Mouse (Mus musculus): Measurements from ENCODE around the gene Polr2a. TPM values are rescaled to one million over a fixed set of nuclear protein-coding genes. Genes with fewer than 3 reads are reported as not detected.

Gene Polr2a
- total RNA-seq, 1 experiment from 2014 or later, result 11.3 TPM

DNA sequence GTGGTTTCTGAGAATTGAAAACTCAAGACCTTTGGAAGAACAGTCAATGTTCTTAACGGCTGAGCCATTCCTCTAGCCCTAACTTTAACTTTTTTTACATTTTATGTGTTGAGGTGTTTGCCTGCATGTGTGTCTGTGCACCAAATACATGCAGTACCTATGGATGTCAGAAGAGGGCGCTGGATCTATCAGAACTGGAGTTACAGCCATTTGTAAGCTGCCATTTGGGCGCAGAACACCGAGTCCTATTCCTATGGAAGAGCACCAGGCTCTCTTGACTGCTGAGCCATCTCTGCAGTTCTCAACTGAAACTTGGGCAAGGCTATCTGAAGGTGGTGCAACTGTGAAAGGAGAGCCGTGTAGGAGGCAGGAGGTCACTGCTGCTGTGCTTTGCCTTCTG is 59.9 kb downstream of the Polr2a start:
- ATAC-seq (replicated peaks in 1 of 2; ENCODE audit: insufficient read depth in 1 of 2, low FRiP score in 2 of 2, low TSS enrichment in 1 of 2, low read depth in 1 of 2, poor library complexity in 2 of 2, severe bottlenecking in 2 of 2), result no peak

GRCm38 (mm10) chr11:69697396-69697795 is 61.0 kb downstream of the Polr2a start:
- no peak for ATAC-seq (replicated peaks in 1 of 2; ENCODE audit: insufficient read depth in 1 of 2, low FRiP score in 2 of 2, low TSS enrichment in 1 of 2, low read depth in 1 of 2, poor library complexity in 2 of 2, severe bottlenecking in 2 of 2)

GRCm38 (mm10) chr11:69695361-69696181 is 62.9 kb downstream of the Polr2a start, which contains the start of the genes Tnfsf12 and Tnfsfm13:
Gene Tnfsf12, minus strand, starts transcription at chr11:69695849.
Gene Tnfsfm13, minus strand, starts transcription at chr11:69696098.
- ATAC-seq (replicated peaks in 1 of 2; ENCODE audit: insufficient read depth in 1 of 2, low FRiP score in 2 of 2, low TSS enrichment in 1 of 2, low read depth in 1 of 2, poor library complexity in 2 of 2, severe bottlenecking in 2 of 2), result peak; percentile 46 to 85

GRCm38 (mm10) chr11:69695046-69695360 is 63.4 kb downstream of the Polr2a start:
- no peak for ATAC-seq (replicated peaks in 1 of 2; ENCODE audit: insufficient read depth in 1 of 2, low FRiP score in 2 of 2, low TSS enrichment in 1 of 2, low read depth in 1 of 2, poor library complexity in 2 of 2, severe bottlenecking in 2 of 2)

- ATAC-seq (replicated peaks in 1 of 2; ENCODE audit: insufficient read depth in 1 of 2, low FRiP score in 2 of 2, low TSS enrichment in 1 of 2, low read depth in 1 of 2, poor library complexity in 2 of 2, severe bottlenecking in 2 of 2), result no peak
These were observed 64.9 kb downstream of the Polr2a start for GRCm38 (mm10) chr11:69693421-69693965.

- no peak for ATAC-seq (replicated peaks in 1 of 2; ENCODE audit: insufficient read depth in 1 of 2, low FRiP score in 2 of 2, low TSS enrichment in 1 of 2, low read depth in 1 of 2, poor library complexity in 2 of 2, severe bottlenecking in 2 of 2)
These were observed 65.6 kb downstream of the Polr2a start for GRCm38 (mm10) chr11:69692863-69693262.

GRCm38 (mm10) chr11:69692196-69692811 is 66.1 kb downstream of the Polr2a start:
- ATAC-seq (replicated peaks in 1 of 2; ENCODE audit: insufficient read depth in 1 of 2, low FRiP score in 2 of 2, low TSS enrichment in 1 of 2, low read depth in 1 of 2, poor library complexity in 2 of 2, severe bottlenecking in 2 of 2), result no peak

GRCm38 (mm10) chr11:69689891-69690290 is 68.5 kb downstream of the Polr2a start:
- ATAC-seq (replicated peaks in 1 of 2; ENCODE audit: insufficient read depth in 1 of 2, low FRiP score in 2 of 2, low TSS enrichment in 1 of 2, low read depth in 1 of 2, poor library complexity in 2 of 2, severe bottlenecking in 2 of 2), result no peak

DNA sequence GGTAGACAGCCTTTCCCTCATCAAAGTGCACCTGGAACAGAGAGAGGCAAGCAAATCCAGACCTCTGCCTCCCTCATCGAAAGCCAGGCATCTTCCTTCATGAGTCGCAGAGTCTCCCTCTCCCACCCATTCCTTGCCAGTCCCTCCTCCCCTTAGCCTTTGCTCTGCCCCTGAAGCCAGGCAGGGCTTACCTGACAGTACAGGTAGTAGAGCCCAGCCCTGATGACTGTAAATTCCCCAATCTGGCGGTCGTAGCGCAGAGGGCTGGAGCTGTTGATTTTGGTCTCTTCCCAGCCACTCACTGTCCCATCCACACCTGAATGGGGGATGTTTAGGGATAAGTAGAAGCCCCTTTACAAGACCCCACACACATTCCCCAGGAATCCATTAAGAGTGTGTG is 71.4 kb downstream of the Polr2a start:
- no peak for ATAC-seq (replicated peaks in 1 of 2; ENCODE audit: insufficient read depth in 1 of 2, low FRiP score in 2 of 2, low TSS enrichment in 1 of 2, low read depth in 1 of 2, poor library complexity in 2 of 2, severe bottlenecking in 2 of 2)

DNA sequence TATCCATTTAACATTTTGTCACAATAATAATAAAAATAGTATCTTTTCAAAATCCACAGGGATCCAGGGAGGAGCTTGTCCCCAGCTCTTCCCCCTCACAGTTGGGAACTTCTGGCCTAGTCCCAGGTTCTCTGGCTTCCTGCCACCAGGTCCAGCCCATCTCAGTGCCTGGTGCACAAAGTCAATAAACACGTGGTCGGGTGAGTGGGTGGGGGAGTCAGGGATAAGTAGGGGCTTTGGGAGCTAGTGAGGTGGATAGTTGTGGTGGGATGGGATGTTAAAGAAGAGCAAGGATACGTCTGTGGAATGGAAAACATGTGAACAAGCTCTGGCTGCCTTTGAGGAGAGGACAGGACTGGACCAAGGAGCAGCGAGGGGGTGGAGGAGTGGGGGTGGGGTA is 72.1 kb downstream of the Polr2a start:
- ATAC-seq (replicated peaks in 1 of 2; ENCODE audit: insufficient read depth in 1 of 2, low FRiP score in 2 of 2, low TSS enrichment in 1 of 2, low read depth in 1 of 2, poor library complexity in 2 of 2, severe bottlenecking in 2 of 2), result no peak

DNA sequence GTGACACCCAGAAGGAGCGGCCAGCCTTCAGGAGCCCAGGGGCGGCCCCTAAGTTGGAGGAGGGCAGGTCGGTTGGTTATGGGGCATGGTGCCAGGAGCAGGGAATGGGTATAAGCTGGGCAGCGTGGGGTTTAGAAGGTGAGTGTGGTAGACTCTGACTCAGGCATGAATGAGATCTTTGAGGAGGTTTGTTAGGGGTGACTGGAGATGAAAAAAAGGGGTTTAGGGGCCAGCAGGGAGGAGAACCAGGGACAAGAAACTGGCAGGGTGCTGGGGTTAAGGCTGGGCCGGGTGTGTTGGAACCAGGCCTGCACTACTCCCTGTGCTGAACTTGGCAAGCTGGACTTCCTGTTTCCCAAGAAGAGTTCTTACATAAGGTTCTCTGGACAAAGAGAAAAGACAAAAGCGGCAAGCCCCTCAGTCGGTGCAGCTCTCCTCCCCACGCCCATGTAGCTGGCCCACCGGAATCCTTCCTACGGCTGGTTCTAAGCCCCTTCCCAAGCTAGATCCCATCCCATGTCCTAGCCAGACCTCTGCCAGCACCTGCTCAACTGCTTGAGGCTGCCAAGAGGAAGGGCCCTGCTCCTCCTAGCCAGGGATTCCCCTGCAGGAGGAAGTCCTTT is 72.8 kb downstream of the Polr2a start, which contains the start of gene Tnfsf13:
Tnfsf13 (minus strand) TSS at position 259 of the 623 bp plus-strand sequence.
- ATAC-seq (replicated peaks in 1 of 2; ENCODE audit: insufficient read depth in 1 of 2, low FRiP score in 2 of 2, low TSS enrichment in 1 of 2, low read depth in 1 of 2, poor library complexity in 2 of 2, severe bottlenecking in 2 of 2), result peak; percentile 5 to 16; a peak in 1 of 4 replicates

DNA sequence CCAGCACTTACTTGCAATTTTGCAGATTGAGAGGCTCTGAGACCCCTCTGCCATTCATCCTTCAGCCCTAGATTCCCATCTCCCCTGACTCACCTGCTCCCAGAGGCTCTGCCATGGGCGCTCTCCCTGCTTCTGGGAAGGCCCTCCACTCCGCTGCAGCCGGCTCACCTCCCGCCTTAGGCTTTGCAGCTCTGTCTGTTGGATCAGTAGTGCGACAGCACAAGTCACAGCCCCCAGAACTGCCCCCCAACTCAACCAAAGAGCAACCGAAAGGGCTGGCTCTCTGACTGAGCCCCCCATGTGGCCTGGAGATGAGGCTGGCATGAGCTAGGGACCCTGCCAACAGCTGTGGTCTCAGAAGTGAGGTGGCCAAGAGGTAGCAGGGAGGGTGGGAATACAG is 73.5 kb downstream of the Polr2a start:
- no peak for ATAC-seq (replicated peaks in 1 of 2; ENCODE audit: insufficient read depth in 1 of 2, low FRiP score in 2 of 2, low TSS enrichment in 1 of 2, low read depth in 1 of 2, poor library complexity in 2 of 2, severe bottlenecking in 2 of 2)

DNA sequence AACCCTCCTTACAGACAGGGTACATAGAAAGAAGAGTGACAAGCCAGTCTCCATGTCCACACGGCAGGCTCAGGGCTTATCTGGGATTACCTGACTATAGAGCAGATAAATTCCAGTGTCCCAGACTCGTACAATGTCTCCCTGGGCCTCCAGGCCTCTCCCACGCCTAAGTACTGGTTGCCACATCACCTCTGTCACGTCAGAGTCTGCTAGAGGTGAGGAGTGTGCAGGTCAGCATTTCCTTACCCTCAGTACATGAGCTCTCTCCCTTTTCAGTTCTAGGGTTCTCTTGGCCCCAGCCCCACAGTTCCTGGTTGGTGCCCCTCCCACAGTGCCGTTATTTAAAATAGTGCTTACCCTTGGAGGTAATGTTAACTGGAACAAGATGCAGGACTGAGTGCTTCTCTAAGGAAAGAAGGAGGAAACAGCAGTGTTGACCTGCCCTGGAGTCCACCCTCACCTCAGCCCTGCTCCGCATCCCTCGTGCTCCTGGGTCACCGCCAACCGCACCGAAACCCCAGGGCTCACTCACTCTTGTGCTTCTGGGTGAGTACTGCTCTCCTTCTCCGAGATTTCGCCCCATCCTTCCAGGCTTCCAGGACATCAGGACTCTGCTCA is 74.2 kb downstream of the Polr2a start:
- no peak for ATAC-seq (replicated peaks in 1 of 2; ENCODE audit: insufficient read depth in 1 of 2, low FRiP score in 2 of 2, low TSS enrichment in 1 of 2, low read depth in 1 of 2, poor library complexity in 2 of 2, severe bottlenecking in 2 of 2)

Other genes starting within 250 kb of the Polr2a start
- gene Dnah2, start 209.5 kb downstream of the Polr2a start, total RNA-seq (2017), result under 0.01 TPM in 1 of 2 replicates, not detected in the other
- 0.10 TPM in 1 of 2 replicates, not detected in the other for gene Efnb3, start 198.4 kb downstream of the Polr2a start, total RNA-seq (2017)
- 4.6 and 6.4 TPM in 2 replicates for gene Wrap53, start 178.4 kb downstream of the Polr2a start, total RNA-seq (2017)
- gene Trp53, start 178.3 kb downstream of the Polr2a start, total RNA-seq (2017), result 68.4 and 96.6 TPM in 2 replicates
- gene Atp1b2, start 152.7 kb downstream of the Polr2a start, total RNA-seq (2017), result 1.0 and 7.6 TPM in 2 replicates
- gene Shbg, start 140.7 kb downstream of the Polr2a start, total RNA-seq (2017), result not detected in 2 replicates
- 1.4 TPM in 1 of 2 replicates, not detected in the other for gene Sat2, start 136.6 kb downstream of the Polr2a start, total RNA-seq (2017)
- gene Fxr2, start 125.6 kb downstream of the Polr2a start, total RNA-seq (2017), result 51.2 and 60.8 TPM in 2 replicates
- 1.5 TPM in 1 of 2 replicates, not detected in the other for gene Sox15, start 103.3 kb downstream of the Polr2a start, total RNA-seq (2017)
- 41.3 and 73.7 TPM in 2 replicates for gene Mpdu1, start 96.0 kb downstream of the Polr2a start, total RNA-seq (2017)
- gene Cd68, start 92.5 kb downstream of the Polr2a start, total RNA-seq (2017), result 11.4 and 16.7 TPM in 2 replicates
- gene Eif4a1, start 86.2 kb downstream of the Polr2a start, total RNA-seq (2017), result 838 and 888 TPM in 2 replicates
- 99.1 and 105 TPM in 2 replicates for gene Senp3, start 76.6 kb downstream of the Polr2a start, total RNA-seq (2017)
- 13.9 and 15.9 TPM in 2 replicates for gene Tnfsf13, start 72.9 kb downstream of the Polr2a start, total RNA-seq (2017)
- gene Tnfsf12, start 62.8 kb downstream of the Polr2a start, total RNA-seq (2017), result 1.4 and 3.3 TPM in 2 replicates
- 1.5 and 2.9 TPM in 2 replicates for gene Tnfsfm13, start 62.5 kb downstream of the Polr2a start, total RNA-seq (2017)
- gene Slc35g3, start 3.3 kb upstream of the Polr2a start, total RNA-seq (2017), result not detected in 2 replicates
- 4.4 and 6.9 TPM in 2 replicates for gene Zbtb4, start 7.3 kb upstream of the Polr2a start, total RNA-seq (2017)
- 11.4 and 21.2 TPM in 2 replicates for gene Chrnb1, start 37.3 kb upstream of the Polr2a start, total RNA-seq (2017)
- gene Fgf11, start 43.2 kb upstream of the Polr2a start, total RNA-seq (2017), result 3.9 and 5.4 TPM in 2 replicates
- gene Tmem102, start 47.0 kb upstream of the Polr2a start, total RNA-seq (2017), result 0.30 and 1.0 TPM in 2 replicates
- gene Gm39566, start 56.7 kb upstream of the Polr2a start, total RNA-seq (2017), result not detected in 2 replicates
- gene Spem2, start 59.8 kb upstream of the Polr2a start, total RNA-seq (2017), result not detected in 2 replicates
- not detected in 2 replicates for gene Spem1, start 63.5 kb upstream of the Polr2a start, total RNA-seq (2017)
- gene Nlgn2, start 79.1 kb upstream of the Polr2a start, total RNA-seq (2017), result 8.7 and 17.8 TPM in 2 replicates
- gene Tmem256, start 79.9 kb upstream of the Polr2a start, total RNA-seq (2017), result 130 and 149 TPM in 2 replicates
- gene Plscr3, start 87.7 kb upstream of the Polr2a start, total RNA-seq (2017), result 27.2 and 33.3 TPM in 2 replicates
- gene Tnk1, start 100.1 kb upstream of the Polr2a start, total RNA-seq (2017), result 0.50 and 4.4 TPM in 2 replicates
- gene Tmem95, start 119.4 kb upstream of the Polr2a start, total RNA-seq (2017), result not detected in 2 replicates
- gene Kctd11, start 122.8 kb upstream of the Polr2a start, total RNA-seq (2017), result 1.3 and 2.7 TPM in 2 replicates
- 136 and 171 TPM in 2 replicates for gene Acap1, start 136.9 kb upstream of the Polr2a start, total RNA-seq (2017)
- 12.1 and 33.3 TPM in 2 replicates for gene 2810408A11Rik, start 142.3 kb upstream of the Polr2a start, total RNA-seq (2017)
- gene Neurl4, start 142.4 kb upstream of the Polr2a start, total RNA-seq (2017), result 23.3 and 34.1 TPM in 2 replicates
- gene Gps2, start 155.3 kb upstream of the Polr2a start, total RNA-seq (2017), result 37.0 and 64.9 TPM in 2 replicates
- gene Eif5a, start 163.3 kb upstream of the Polr2a start, total RNA-seq (2017), result 553 and 938 TPM in 2 replicates
- 0.60 TPM in 1 of 2 replicates, not detected in the other for gene Ybx2, start 177.2 kb upstream of the Polr2a start, total RNA-seq (2017)
- not detected in 2 replicates for gene Slc2a4, start 189.6 kb upstream of the Polr2a start, total RNA-seq (2017)
- 0.31 and 6.3 TPM in 2 replicates for gene Cldn7, start 206.1 kb upstream of the Polr2a start, total RNA-seq (2017)
- 17.3 and 21.4 TPM in 2 replicates for gene Ctdnep1, start 222.5 kb upstream of the Polr2a start, total RNA-seq (2017)
- 48.6 and 59.9 TPM in 2 replicates for gene Elp5, start 223.9 kb upstream of the Polr2a start, total RNA-seq (2017)
- 211 and 252 TPM in 2 replicates for gene Gabarap, start 232.5 kb upstream of the Polr2a start, total RNA-seq (2017)
- gene Phf23, start 237.1 kb upstream of the Polr2a start, total RNA-seq (2017), result 44.2 and 45.3 TPM in 2 replicates
- gene Dvl2, start 242.0 kb upstream of the Polr2a start, total RNA-seq (2017), result 22.6 and 35.9 TPM in 2 replicates

Data from hematopoietic stem cell, adult 5-6 weeks (primary cell).